Mouse (Mus musculus): ENCODE measurements around the gene Cplx1.

- TF ChIP-seq CTCF (IDR thresholded peaks at IDR 0.05; ENCODE audit: borderline replicate concordance, insufficient read depth, low read depth, low read length) = no peak
- no peak for TF ChIP-seq POLR2A (IDR thresholded peaks at IDR 0.05; ENCODE audit: borderline replicate concordance, insufficient read depth, low read length)
Measured at GRCm38 (mm10) chr5:108483006-108483405, 66.8 kb downstream of the Cplx1 start.

All from cerebellum, adult 2 months (tissue).